Mouse (Mus musculus): ENCODE data around the gene Rbak. TPM values are rescaled to one million over a fixed set of nuclear protein-coding genes. Genes with fewer than 3 reads are reported as not detected.

Rbak gene
- total RNA-seq (2014; rRNA removed) = 11.8 and 13.3 TPM in 2 replicates
- 9.3 and 10.0 TPM in 2 replicates for polyA plus RNA-seq (2015; fragmentation: Nextera tagmentation; extraction: Ambion mirVana)

DNA sequence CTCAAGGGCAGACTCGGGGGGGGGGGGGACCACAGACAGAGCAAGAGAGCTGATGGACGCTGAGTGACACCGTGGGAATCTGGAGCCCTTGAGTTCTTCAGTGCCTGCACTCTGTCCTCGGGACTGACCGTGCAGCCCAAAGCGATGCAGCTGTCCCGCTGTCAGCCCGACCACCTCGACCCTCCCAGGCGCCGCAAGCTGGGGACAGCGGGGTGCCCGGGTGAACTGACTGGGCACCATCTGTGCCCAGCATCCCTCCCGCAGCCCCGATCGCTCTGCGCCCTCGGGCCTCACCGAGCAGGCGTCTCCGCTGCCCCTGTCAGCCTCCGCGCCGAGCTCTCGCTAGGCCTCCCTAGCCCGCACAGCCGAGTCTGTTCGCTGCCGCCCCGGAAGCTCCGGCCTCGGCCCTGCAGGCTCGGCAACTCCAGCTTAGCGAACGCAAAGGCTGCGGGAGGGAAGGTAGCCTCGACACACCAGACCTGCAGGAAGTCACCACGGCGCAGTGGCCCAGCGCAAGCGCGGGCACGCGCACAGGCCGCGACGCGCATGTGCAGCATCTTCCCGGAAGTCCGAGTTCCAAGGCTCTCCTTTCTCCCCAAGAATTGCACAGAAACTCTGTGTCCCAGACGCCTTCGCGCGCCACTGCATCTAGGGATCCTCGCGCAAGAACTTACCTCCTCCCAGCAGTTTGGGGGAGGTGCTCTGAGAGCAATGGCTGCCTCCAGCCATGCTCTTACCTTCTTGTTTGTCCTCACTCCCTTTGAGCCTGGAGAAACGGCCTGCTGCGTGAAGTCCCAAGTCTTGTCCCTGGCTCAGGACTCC is at the start of gene Rbak, which contains the start of gene Spdye4b:
TSS of gene Rbak (minus strand) at position 521 of the 822 bp plus-strand sequence.
TSS of gene Spdye4b (plus strand) at position 763 of the 822 bp plus-strand sequence.
- TF ChIP-seq CTCF (IDR thresholded peaks at IDR 0.05; ENCODE audit: low read depth) = peak; percentile 15; the same call in 1 of the 2 replicates
- Histone ChIP-seq H3K4me1 (ENCODE audit: insufficient read depth, low read length) (no peaks in the 10 kb centered on the region; the same call in 1 of the 2 replicates), H3K36me3 (ENCODE audit: insufficient read depth, low read length) (peaks cover 21% of the 10 kb centered on the region), H3K27ac (peak within 1 kb of the TSS; percentile 92), H3K9me3 (ENCODE audit: low read length) (0 out of 2 replicates have a peak, but pooled peaks cover 2% of the 10 kb centered on the region), H3K4me3 (ENCODE audit: low read length) (peak within 1 kb of the TSS; percentile 89), H3K27me3 (ENCODE audit: insufficient read depth, low read length) (no peaks in the 10 kb centered on the region), H3K9ac (replicated peaks; ENCODE audit: low read length) (peak within 1 kb of the TSS; percentile 87), H3K4me2 (ENCODE audit: low read depth, low read length) (peak within 1 kb of the TSS; percentile 91)
- under 1% methylated on average over 58 of the region's 58 CpGs for WGBS
- ATAC-seq (peak; percentile 98), DNase-seq (ENCODE audit: low spot score) (peak; percentile 98)

DNA sequence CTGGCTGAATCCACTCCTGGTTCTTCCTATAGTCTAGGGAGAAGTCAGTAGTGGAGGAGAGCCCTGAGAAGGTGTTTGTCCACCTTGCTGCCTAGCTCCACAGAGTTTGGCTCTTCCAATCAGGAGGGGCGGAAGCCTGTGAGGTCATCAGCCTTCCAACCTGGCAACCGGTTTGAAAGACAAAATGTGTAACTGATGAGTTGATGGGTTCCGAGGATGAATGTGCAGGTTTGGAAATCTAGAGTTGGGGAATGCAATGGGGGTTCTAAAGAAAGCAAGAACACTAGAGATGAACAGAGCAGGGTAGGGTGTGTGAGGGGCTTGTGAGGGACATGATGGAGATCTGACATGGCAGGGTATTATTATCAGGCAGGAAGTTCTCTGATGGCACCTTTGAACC is 46.2 kb upstream of the Rbak start, which contains the start of gene Spdye4a:
TSS of gene Spdye4a (minus strand) at position 101 of the 400 bp plus-strand sequence.
- no peak within 1 kb of the TSS for H3K27ac ChIP-seq
- H3K4me1 ChIP-seq (ENCODE audit: insufficient read depth, low read length) = no peaks in the 10 kb centered on the region
- H3K9ac ChIP-seq (replicated peaks; ENCODE audit: low read length) = no peak within 1 kb of the TSS
- no peak for DNase-seq (ENCODE audit: low spot score)
- no peak for ATAC-seq
- H3K4me2 ChIP-seq (ENCODE audit: low read depth, low read length) = no peak within 1 kb of the TSS
- no peak within 1 kb of the TSS for H3K4me3 ChIP-seq (ENCODE audit: low read length)
- peaks cover 8% of the 10 kb centered on the region; the same call in 1 of the 2 replicates for H3K9me3 ChIP-seq (ENCODE audit: low read length)
- no peaks in the 10 kb centered on the region for H3K27me3 ChIP-seq (ENCODE audit: insufficient read depth, low read length)
- TF ChIP-seq CTCF (IDR thresholded peaks at IDR 0.05; ENCODE audit: low read depth) = no peak
- WGBS = 86% methylated on average over 3 of the region's 3 CpGs
- no peaks in the 10 kb centered on the region for H3K36me3 ChIP-seq (ENCODE audit: insufficient read depth, low read length)

DNA sequence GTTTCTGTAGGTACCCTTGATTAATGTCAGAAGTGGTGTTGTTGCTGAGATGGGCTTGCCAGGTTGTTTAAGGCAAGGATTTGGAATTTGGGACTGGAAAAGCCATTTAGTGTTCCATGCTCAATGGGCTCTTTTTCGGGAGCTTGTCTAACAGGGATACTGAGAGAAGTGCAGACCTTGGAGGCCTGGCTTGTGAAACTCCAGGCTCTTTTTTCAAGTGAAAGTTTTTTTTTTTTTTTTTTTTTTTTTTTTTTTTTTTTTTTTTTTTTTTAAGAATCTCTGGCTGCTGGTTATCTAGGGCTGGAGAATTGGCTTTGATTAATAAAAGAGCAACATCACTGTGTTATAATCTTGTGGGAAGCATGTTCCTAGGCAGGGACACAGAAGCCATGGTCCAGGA is 41.7 kb upstream of the Rbak start:
- H3K27ac ChIP-seq = no peak overlapping the region
- WGBS = 78% methylated on average over 1 of the region's 1 CpGs
- no peaks in the 10 kb centered on the region for H3K9me3 ChIP-seq (ENCODE audit: low read length)
- no peak overlapping the region for H3K4me3 ChIP-seq (ENCODE audit: low read length)
- no peaks in the 10 kb centered on the region for H3K4me1 ChIP-seq (ENCODE audit: insufficient read depth, low read length)
- H3K36me3 ChIP-seq (ENCODE audit: insufficient read depth, low read length) = no peaks in the 10 kb centered on the region
- ATAC-seq (no peak), DNase-seq (ENCODE audit: low spot score) (no peak)
- no peaks in the 10 kb centered on the region for H3K27me3 ChIP-seq (ENCODE audit: insufficient read depth, low read length)
- no peak overlapping the region for H3K9ac ChIP-seq (replicated peaks; ENCODE audit: low read length)
- no peak overlapping the region for H3K4me2 ChIP-seq (ENCODE audit: low read depth, low read length)
- TF ChIP-seq CTCF (IDR thresholded peaks at IDR 0.05; ENCODE audit: low read depth) = no peak

DNA sequence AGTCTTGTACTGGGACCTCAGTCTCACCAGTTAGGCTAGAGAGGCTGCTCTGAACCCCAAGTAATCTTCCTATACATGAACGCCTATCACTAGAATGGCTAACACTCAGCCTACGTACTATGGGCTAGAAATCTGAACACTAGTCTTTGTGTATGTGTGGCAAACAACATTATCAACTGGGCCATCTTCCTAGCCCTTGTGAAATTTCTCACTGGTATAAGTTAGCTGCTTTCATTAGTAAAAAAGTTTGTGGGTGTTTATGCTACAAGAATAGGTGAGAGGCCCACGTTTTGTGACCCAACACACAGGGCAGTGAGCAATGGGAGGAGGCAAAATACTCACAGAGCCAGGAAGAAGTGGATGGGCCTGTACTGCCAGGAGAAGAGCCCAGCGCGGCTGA is 40.4 kb upstream of the Rbak start:
- Histone ChIP-seq H3K4me2 (ENCODE audit: low read depth, low read length) (no peak overlapping the region), H3K9me3 (ENCODE audit: low read length) (no peaks in the 10 kb centered on the region), H3K9ac (replicated peaks; ENCODE audit: low read length) (no peak overlapping the region), H3K4me1 (ENCODE audit: insufficient read depth, low read length) (no peaks in the 10 kb centered on the region), H3K36me3 (ENCODE audit: insufficient read depth, low read length) (no peaks in the 10 kb centered on the region), H3K27ac (no peak overlapping the region), H3K27me3 (ENCODE audit: insufficient read depth, low read length) (no peaks in the 10 kb centered on the region), H3K4me3 (ENCODE audit: low read length) (no peak overlapping the region)
- ATAC-seq (no peak), DNase-seq (ENCODE audit: low spot score) (no peak)
- WGBS = 79% methylated on average over 5 of the region's 5 CpGs
- no peak for TF ChIP-seq CTCF (IDR thresholded peaks at IDR 0.05; ENCODE audit: low read depth)

DNA sequence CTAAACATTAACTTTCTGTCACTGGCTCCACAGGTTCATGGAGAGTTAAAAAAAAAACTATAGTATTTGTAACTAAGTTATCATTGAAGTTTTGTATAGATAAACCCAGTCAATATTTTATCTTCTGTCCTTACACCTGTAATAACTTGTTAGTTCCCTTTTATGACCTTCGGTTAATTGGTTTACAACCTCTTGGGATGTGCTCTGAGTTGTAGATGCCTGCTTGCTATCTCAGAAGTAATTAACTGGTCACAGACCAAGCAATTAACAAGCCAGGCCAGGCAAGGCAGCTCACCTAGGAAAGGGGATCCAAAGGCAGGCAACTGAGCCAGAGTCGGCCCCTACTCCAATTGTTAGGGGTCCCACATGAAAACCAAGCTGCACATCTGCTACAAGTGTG is 33.3 kb upstream of the Rbak start:
- 95% methylated on average over 2 of the region's 2 CpGs for WGBS

DNA sequence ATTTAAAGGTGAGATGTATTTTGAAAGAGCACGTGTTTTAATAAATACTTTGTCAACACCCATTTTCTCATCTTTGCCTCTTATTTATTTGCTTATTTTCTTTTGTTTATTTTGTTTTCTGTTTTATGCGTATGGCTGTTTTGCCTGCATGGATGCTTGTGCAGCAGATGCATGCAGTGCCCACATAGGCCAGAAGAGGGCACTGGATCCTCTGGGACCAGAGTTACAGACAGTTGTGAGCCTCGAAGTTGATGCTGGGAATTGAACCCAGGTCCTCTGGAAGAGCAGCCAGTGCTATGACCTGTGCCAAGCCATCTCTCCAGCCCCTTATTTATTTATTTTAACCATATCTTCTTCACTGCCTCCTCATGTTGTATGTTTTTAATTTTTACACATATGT is 24.4 kb upstream of the Rbak start:
- DNase-seq (ENCODE audit: low spot score) (no peak), ATAC-seq (no peak)
- WGBS = 71% methylated on average over 3 of the region's 3 CpGs
- Histone ChIP-seq H3K9me3 (ENCODE audit: low read length) (no peaks in the 10 kb centered on the region), H3K4me3 (ENCODE audit: low read length) (no peak overlapping the region), H3K4me2 (ENCODE audit: low read depth, low read length) (no peak overlapping the region), H3K27me3 (ENCODE audit: insufficient read depth, low read length) (no peaks in the 10 kb centered on the region), H3K9ac (replicated peaks; ENCODE audit: low read length) (no peak overlapping the region), H3K27ac (no peak overlapping the region), H3K4me1 (ENCODE audit: insufficient read depth, low read length) (no peaks in the 10 kb centered on the region), H3K36me3 (ENCODE audit: insufficient read depth, low read length) (no peaks in the 10 kb centered on the region)
- no peak; the same call in 1 of the 2 replicates for TF ChIP-seq CTCF (IDR thresholded peaks at IDR 0.05; ENCODE audit: low read depth)

More for the DNA sequence above, 33.3 kb upstream of the Rbak start:
- H3K9ac ChIP-seq (replicated peaks; ENCODE audit: low read length) = no peak overlapping the region
- ATAC-seq = no peak
- H3K36me3 ChIP-seq (ENCODE audit: insufficient read depth, low read length) = no peaks in the 10 kb centered on the region
- DNase-seq (ENCODE audit: low spot score) = no peak
- H3K4me3 ChIP-seq (ENCODE audit: low read length) = no peak overlapping the region
- H3K27ac ChIP-seq = no peak overlapping the region
- H3K9me3 ChIP-seq (ENCODE audit: low read length) = no peaks in the 10 kb centered on the region
- no peak overlapping the region for H3K4me2 ChIP-seq (ENCODE audit: low read depth, low read length)
- H3K27me3 ChIP-seq (ENCODE audit: insufficient read depth, low read length) = no peaks in the 10 kb centered on the region
- no peak for TF ChIP-seq CTCF (IDR thresholded peaks at IDR 0.05; ENCODE audit: low read depth)
- no peaks in the 10 kb centered on the region for H3K4me1 ChIP-seq (ENCODE audit: insufficient read depth, low read length)

DNA sequence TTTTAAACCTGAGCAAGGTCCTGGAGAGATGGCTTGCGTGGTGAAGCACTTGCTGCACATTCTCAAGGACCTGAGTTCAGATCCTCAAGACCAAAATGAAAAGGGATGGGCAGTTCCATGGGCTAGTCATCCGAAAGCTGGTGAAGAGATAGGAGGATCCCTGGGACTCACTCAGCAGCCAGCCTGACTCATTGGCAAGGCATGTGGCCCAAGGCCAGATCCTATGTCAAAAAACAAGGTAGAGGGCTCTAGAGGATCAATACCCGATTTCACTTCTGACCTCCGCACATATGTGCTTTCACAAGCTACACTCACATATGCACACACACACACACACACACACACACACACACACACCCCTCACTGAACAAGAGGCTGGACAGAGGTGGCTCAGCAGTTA is 15.9 kb upstream of the Rbak start:
- H3K27me3 ChIP-seq (ENCODE audit: insufficient read depth, low read length) = no peaks in the 10 kb centered on the region
- H3K36me3 ChIP-seq (ENCODE audit: insufficient read depth, low read length) = no peaks in the 10 kb centered on the region
- DNase-seq (ENCODE audit: low spot score) (no peak), ATAC-seq (no peak)
- no peak for TF ChIP-seq CTCF (IDR thresholded peaks at IDR 0.05; ENCODE audit: low read depth)
- no peak overlapping the region for H3K4me2 ChIP-seq (ENCODE audit: low read depth, low read length)
- no peak overlapping the region for H3K9ac ChIP-seq (replicated peaks; ENCODE audit: low read length)
- no peak overlapping the region for H3K27ac ChIP-seq
- no peak overlapping the region for H3K4me3 ChIP-seq (ENCODE audit: low read length)
- H3K9me3 ChIP-seq (ENCODE audit: low read length) = no peaks in the 10 kb centered on the region
- no peaks in the 10 kb centered on the region for H3K4me1 ChIP-seq (ENCODE audit: insufficient read depth, low read length)
- 89% methylated on average over 4 of the region's 4 CpGs for WGBS
